Mouse (Mus musculus) liver, postnatal 0 days (tissue): ENCODE results near the gene Fbxo34.

Experiments used
- CTCF ChIP-seq: sonication (generic); IDR thresholded peaks from 2 replicates; pipeline ENCODE4 v1.5.1; 2016; ENCODE audit warnings: antibody characterized with exemption, low read depth
- EP300 ChIP-seq: IDR thresholded peaks from 2 replicates; pipeline ENCODE4 v1.6.1; 2016; ENCODE audit warnings: antibody characterized with exemption, low read depth, mild to moderate bottlenecking

DNA sequence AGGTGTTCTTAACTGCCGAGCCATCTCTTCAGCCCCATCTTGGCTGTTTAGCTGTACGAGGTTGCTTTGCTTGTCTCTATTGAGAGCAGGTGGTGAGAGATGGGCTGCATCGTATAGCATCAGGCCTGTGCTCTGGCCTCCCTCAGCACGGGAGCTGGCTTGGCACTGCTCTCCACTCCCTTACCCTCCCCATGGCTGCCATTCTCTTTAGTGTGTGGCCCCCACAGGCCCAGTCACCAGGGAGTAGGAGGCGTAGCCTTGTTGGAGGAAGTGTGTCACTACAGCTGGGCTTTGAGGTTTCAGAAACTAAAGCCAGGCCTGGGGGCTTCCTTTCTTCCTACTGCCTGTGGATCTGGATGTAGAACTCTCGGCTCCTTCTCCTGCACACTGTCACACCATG is 32.0 kb downstream of the Fbxo34 start:
- no peak for TF ChIP-seq CTCF
- no peak for TF ChIP-seq EP300
